Mouse (Mus musculus) bone marrow macrophage, adult 2 months (primary cell): Measurements from ENCODE around the gene Socs5. TPM values are rescaled to one million over a fixed set of nuclear protein-coding genes. Genes with fewer than 3 reads are reported as not detected.
A peak's percentile ranks its signal among the peaks of the same experiment; 100 is the strongest.

Experiments used
- H3K27ac ChIP-seq: 2 replicates; pipeline ENCODE4 v1.5.1; 2012; ENCODE audit warnings: low read depth, low read length; ENCODE audit not compliant: insufficient read depth
- H3K4me1 ChIP-seq: 2 replicates; pipeline ENCODE4 v1.6.1; 2012; ENCODE audit warnings: low read length; ENCODE audit not compliant: control insufficient read depth, insufficient read depth
- H3K4me3 ChIP-seq: 2 replicates; pipeline ENCODE4 v1.5.1; 2012; ENCODE audit warnings: mild to moderate bottlenecking, low read length, moderate library complexity; ENCODE audit not compliant: insufficient read depth
- CTCF ChIP-seq: IDR thresholded peaks from 2 replicates; pipeline ENCODE4 v1.5.1; 2012; ENCODE audit warnings: low read depth, mild to moderate bottlenecking, low read length, moderate library complexity
- POLR2A ChIP-seq: IDR thresholded peaks from 2 replicates; pipeline ENCODE4 v1.6.1; 2012; ENCODE audit warnings: mild to moderate bottlenecking, low read depth, low read length, borderline replicate concordance
- polyA plus RNA-seq: library from polyadenylated mRNA; stranded (reverse); fragments of >200 nt; gene quantifications from 2 replicates; pipeline ENCODE4 v1.2.4, GENCODE M21; 2012; ENCODE audit not compliant: missing spikeins, insufficient read depth, insufficient read length

The Socs5 gene
- polyA plus RNA-seq, 1 experiment, result 20.4 TPM

DNA sequence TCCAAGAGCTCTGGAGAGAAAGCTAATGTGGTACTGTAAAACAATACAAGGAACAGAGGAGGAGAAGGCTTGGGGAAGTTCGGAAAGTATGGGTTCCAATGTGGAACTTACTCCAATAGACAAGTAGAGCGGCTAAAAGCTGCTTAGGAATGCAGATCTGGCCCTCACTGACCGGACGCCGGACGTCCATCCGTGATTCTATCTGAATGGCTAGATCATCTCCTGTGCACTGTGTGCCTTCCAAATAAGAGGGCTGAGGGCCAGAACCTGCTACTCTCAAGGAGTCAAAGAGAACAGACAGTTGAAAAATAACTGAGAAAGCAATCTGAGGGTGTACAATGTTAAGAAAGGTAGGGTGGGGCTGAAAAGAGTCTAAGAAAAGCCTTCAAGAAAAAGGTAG is 1.5 kb upstream of the Socs5 start:
- H3K4me3 ChIP-seq, result peak overlapping the region; percentile 65
- TF ChIP-seq CTCF (no peak), POLR2A (no peak)

DNA sequence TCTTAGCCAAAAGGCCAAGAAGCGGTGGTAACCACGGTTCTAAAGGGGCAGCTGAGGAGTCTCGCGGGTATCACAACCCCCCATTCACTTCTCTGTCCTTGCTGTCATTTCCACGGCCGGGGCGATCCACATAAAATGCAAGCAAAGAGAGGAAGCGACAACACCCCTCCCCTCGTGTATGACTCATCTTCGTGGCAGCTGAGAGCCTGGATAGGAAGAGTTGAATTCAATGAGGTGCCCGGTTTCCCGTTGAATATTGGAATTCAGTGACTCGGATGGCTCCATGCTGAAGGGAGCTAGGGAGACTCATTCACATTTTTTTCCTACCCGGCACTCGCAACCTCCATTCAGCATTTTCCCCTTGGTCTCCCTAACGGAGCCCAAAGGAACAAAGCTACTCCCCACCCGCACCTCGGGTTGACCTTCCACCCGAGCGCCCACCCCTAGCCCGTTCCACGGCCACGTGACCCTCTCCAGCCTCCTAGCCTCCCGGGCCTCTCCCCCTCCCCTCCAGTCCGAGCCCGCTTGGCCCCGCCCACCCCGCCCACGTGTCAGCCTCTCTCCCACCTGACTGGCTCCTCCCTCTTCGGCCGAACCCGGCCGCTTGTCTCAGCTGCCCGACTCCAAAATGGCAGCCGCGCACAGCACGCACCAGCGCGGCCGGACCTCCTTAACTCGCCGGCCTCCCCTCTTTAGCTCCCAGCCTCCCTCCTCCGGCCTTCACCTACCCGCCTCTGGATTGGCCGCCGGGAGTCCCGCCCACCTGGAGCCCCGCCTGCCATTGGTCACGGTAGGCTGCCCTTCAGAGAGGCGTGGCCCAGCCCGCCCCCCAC is 572 bp upstream of the Socs5 start:
- peak overlapping the region; percentile 94 for H3K27ac ChIP-seq
- TF ChIP-seq POLR2A (no peak), CTCF (no peak; the same call in 1 of the 2 replicates)
- H3K4me1 ChIP-seq, result peaks cover 40% of the 10 kb centered on the region
- H3K4me3 ChIP-seq, result peak overlapping the region; percentile 65

More for the DNA sequence above, 1.5 kb upstream of the Socs5 start:
- Histone ChIP-seq H3K4me1 (peaks cover 40% of the 10 kb centered on the region), H3K27ac (peak overlapping the region; percentile 94)

DNA sequence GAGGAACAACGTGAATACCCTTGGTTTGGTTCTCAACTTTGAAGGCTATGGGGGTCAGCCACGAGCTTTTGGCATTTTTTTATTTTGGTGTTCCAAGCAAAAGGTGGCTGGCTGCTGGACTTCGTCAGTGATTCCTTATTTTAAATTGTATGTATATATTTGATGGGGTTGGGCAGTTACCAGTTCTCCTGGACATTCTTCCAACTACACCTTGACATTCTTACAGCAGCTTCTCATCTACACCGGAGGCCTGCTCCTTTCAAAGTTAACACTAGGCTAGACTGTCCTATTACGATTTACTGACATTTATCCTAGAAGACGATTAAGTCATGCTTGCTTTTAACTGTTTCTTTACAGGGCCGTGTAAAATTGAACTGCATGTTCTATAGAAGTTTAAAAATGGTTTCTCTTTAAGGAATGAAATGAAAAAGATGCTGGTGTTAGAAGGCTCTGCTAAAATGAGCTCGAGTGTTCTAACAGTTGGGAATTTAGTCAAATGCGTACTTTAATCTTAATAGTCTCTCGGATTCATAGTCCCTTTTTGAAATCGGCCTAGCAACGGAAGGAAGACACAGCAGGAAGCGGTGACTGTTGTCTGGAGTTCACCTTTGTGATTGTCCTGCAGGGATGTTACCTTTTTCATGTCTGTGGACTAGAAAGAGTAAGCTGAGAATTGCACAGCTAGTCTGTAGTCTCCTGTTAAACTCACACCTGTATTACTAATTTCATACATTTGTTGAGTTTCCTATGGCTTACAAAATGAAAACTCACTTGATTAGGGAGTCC is 1.2 kb downstream of the Socs5 start:
- Histone ChIP-seq H3K4me1 (peaks cover 29% of the 10 kb centered on the region), H3K27ac (no peak overlapping the region), H3K4me3 (peak overlapping the region; percentile 82)
- TF ChIP-seq CTCF (no peak), POLR2A (no peak)

DNA sequence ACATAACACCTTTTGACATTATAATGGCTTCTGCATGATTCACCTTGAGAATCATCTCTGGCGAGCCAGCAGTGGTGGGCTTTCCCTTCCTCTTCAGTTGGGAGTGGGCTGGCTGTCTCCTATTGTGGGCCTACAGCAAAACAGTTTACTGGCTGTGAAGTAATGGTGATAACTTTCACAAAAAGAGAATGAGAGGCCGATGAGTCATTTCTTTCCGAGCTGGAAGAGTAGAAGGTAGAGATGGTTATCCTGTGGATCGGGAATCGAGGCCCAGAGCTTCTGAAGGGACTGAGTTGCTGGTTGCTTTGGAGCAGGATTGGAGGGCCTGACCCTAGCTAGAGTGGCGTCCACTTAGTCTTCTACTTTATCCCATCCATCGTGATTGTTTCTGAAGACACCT is 2.0 kb downstream of the Socs5 start:
- no peak overlapping the region for H3K27ac ChIP-seq
- peaks cover 29% of the 10 kb centered on the region for H3K4me1 ChIP-seq

DNA sequence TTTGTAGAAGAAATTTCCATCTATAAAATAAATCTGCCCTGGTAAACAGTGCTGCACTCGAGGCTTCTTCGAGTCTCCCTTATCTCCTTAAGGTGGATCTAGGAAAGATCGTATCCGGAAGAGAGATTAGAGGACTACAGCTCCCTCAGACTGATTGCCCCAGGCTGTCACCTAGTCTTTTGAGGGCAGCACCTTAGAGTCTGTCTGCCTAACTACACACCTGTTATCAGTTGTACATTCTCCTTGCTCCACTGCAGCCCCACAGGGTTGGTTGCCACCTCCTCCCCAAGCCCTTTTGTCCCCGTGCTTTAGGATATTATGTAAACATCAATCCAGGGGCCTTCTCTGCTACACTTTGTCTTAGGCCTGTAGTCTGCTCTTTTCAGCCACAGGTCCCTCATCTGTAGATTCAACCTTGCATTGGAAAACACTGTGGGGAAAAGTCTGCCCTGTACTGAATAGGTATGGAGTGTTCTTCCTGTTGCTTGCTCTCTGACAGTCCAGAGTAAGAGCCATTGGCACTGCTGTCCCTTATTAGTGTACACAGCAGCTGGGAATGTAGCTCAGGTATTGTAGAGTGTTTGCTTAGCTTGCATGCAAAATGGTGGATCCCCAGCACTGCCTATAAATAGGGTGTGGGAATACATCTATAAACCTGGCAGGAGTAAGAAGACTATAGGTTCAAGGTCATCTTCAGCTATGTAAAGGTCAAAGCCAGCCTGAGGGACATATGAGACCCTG is 5.5 kb downstream of the Socs5 start:
- TF ChIP-seq CTCF (no peak), POLR2A (no peak)
- H3K27ac ChIP-seq, result no peak overlapping the region
- peaks cover 17% of the 10 kb centered on the region for H3K4me1 ChIP-seq
- no peak overlapping the region for H3K4me3 ChIP-seq

More for the DNA sequence above, 2.0 kb downstream of the Socs5 start:
- no peak for TF ChIP-seq CTCF
- no peak for TF ChIP-seq POLR2A
- no peak overlapping the region for H3K4me3 ChIP-seq

DNA sequence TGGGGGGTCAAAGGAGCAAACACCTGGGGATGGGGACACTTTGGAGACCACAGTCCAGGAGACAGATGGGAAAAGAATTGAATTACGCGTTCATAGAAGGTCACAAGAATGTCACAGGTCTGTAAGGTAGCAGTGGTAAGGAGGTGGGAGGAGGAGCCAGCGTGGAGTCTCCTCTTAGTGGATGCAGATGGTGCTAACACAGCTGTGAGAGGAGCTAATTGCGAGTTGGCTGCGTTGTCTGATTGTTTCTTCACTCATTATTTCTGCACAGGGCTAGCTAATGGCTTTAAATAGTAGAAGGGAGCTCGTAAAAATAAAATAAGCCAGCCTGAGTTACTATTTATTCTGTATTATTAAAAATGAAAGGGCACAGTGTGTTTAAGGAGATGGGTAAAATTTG is 8.1 kb downstream of the Socs5 start:
- no peak overlapping the region for H3K27ac ChIP-seq
- TF ChIP-seq POLR2A, result no peak
- no peak for TF ChIP-seq CTCF
- H3K4me1 ChIP-seq, result peaks cover 3% of the 10 kb centered on the region; the same call in 1 of the 2 replicates
- no peak overlapping the region for H3K4me3 ChIP-seq

DNA sequence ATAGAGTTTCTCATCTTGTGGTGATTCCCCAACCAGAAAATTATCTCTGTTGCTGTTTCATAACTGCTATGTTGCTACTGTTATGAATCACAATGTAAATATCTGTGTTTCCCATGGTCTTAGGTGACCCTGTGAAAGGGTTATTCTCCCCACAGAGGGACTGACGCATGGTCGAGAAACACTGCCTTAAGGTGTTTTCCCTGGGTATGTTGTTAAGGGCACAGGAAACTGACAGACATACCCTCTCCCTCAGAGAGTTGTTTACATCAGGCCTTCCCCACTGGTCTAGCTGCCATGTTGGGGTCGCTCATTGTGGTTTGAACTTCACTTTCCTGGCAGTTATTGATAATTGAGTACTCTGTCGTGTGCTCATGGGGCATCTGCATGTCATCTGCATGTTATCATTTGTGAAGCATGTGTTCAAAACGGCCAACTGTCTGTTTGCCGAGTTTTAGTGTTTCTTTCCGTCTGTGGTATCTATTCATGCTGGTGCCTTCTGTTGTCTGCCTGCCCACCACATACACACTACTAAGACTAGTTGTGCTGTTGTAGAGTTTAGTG is 11.6 kb downstream of the Socs5 start:
- no peak overlapping the region for H3K4me3 ChIP-seq
- H3K4me1 ChIP-seq, result no peaks in the 10 kb centered on the region
- TF ChIP-seq CTCF (no peak), POLR2A (no peak)
- H3K27ac ChIP-seq, result no peak overlapping the region

DNA sequence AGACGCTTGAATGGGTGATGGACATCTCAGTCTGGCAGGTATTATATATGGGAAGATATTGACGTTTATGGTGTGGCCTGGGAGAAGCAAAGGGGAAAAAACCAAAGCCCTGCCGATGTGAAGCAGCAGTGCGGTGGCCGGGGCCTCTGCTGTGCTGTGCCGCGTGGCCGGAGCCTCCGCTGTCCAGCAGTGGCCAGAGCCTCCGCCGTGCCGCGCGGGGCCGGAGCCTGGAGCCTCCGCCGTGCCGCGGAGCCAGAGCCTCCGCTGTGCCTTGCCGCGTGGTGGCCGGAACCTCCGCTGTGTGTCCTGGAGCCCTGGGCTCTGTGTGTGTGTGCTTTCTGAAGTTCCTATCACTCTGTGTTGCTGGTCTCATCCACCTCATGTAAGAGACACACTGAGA is 17.9 kb downstream of the Socs5 start:
- TF ChIP-seq CTCF, result no peak
- TF ChIP-seq POLR2A, result no peak
- Histone ChIP-seq H3K4me1 (0 out of 2 replicates have a peak, but pooled peaks cover 2% of the 10 kb centered on the region), H3K4me3 (no peak overlapping the region), H3K27ac (no peak overlapping the region)

DNA sequence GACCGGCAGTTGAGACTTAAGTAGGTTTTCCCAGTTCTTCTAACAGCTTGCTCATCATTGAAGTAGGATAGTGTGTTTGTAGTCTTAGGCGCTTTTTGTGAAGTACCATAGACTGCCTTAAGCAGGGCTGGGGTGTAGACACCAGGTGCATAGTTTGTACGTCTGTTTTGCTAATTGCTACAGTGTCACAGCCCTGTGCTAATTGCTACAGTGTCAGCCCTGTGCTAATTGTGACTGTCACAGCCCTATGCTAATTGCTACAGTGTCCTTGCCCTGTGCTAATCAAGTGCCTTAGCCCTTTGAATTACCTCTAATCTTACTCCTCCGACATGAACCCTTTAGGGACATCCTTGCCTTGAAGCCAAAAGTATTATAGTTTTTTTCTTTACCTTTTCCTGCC is 24.8 kb downstream of the Socs5 start:
- no peak overlapping the region for H3K4me3 ChIP-seq
- no peak for TF ChIP-seq CTCF
- TF ChIP-seq POLR2A, result no peak
- no peak overlapping the region for H3K27ac ChIP-seq
- no peaks in the 10 kb centered on the region for H3K4me1 ChIP-seq
